Mouse (Mus musculus) intestine, embryonic 15.5 days (tissue): ENCODE data around the gene Figla. TPM values are rescaled to one million over a fixed set of nuclear protein-coding genes. Genes with fewer than 3 reads are reported as not detected.
A peak's percentile ranks its signal among the peaks of the same experiment; 100 is the strongest.

Source experiments
- ATAC-seq: fragments of 200-750 bp; cut with Nextera tagmentation; 2 replicates; pipeline ENCODE4 v1.8.0; 2017; ENCODE audit warnings: moderate TSS enrichment, moderate library complexity
- H3K27ac ChIP-seq: fragments of 300-500 bp; sonication (generic); 2 replicates; pipeline ENCODE4 v1.5.1; 2015; ENCODE audit warnings: mild to moderate bottlenecking, inconsistent platforms
- H3K27me3 ChIP-seq: fragments of 300-500 bp; sonication (generic); replicated peaks from 2 replicates; pipeline ENCODE4 v1.6.1; 2015; ENCODE audit warnings: inconsistent platforms
- H3K36me3 ChIP-seq: fragments of 300-500 bp; sonication (generic); 2 replicates; pipeline ENCODE4 v1.6.1; 2015; ENCODE audit warnings: inconsistent platforms
- H3K4me1 ChIP-seq: fragments of 300-500 bp; sonication (generic); replicated peaks from 2 replicates; pipeline ENCODE4 v1.6.1; 2015; ENCODE audit warnings: inconsistent platforms
- H3K4me2 ChIP-seq: fragments of 300-500 bp; sonication (generic); replicated peaks from 2 replicates; pipeline ENCODE4 v1.6.1; 2015; ENCODE audit warnings: mild to moderate bottlenecking, inconsistent platforms
- H3K4me3 ChIP-seq: fragments of 300-500 bp; sonication (generic); replicated peaks from 2 replicates; pipeline ENCODE4 v1.5.1; 2015; ENCODE audit warnings: inconsistent platforms
- H3K9ac ChIP-seq: fragments of 300-500 bp; sonication (generic); 2 replicates; pipeline ENCODE4 v1.6.1; 2015; ENCODE audit warnings: inconsistent platforms
- H3K9me3 ChIP-seq: fragments of 300-500 bp; sonication (generic); 2 replicates; pipeline ENCODE4 v1.6.1; 2016; ENCODE audit warnings: inconsistent platforms
- WGBS: fragments of 180-500 bp; shearing (Covaris S2); methylation state at CpG from one replicate; pipeline ENCODE4 v1.1.7; 2015; 5-methylcytosine and 5-hydroxymethylcytosine counted together
- polyA plus RNA-seq: library from polyadenylated mRNA; unstranded; fragments of >200 nt; fragmentation: Nextera tagmentation; extraction: Ambion mirVana; gene quantifications from 2 replicates; pipeline ENCODE4 v1.2.1, GENCODE M21; 2015

Gene Figla
- polyA plus RNA-seq, 1 experiment from 2014 or later: not detected

GRCm38 (mm10) chr6:86033635-86034034 is 17.7 kb downstream of the Figla start:
- ATAC-seq: no peak
- 82% methylated on average over 1 of the region's 1 CpGs for WGBS
- Histone ChIP-seq H3K36me3 (no peaks in the 10 kb centered on the region), H3K4me3 (no peak overlapping the region), H3K9ac (no peak overlapping the region), H3K9me3 (no peaks in the 10 kb centered on the region), H3K4me2 (no peak overlapping the region), H3K4me1 (peaks cover 5% of the 10 kb centered on the region), H3K27me3 (peaks cover 8% of the 10 kb centered on the region), H3K27ac (no peak overlapping the region)

- Histone ChIP-seq H3K9ac (no peak overlapping the region), H3K36me3 (no peaks in the 10 kb centered on the region), H3K27ac (no peak overlapping the region), H3K4me1 (no peaks in the 10 kb centered on the region), H3K4me2 (no peak overlapping the region), H3K27me3 (no peaks in the 10 kb centered on the region), H3K4me3 (no peak overlapping the region), H3K9me3 (no peaks in the 10 kb centered on the region)
- WGBS: 77% methylated on average over 2 of the region's 2 CpGs
- ATAC-seq: no peak
Observed at GRCm38 (mm10) chr6:86038901-86039300, 22.9 kb downstream of the Figla start.

- no peak for ATAC-seq
- H3K27me3 ChIP-seq: no peaks in the 10 kb centered on the region
- no peak overlapping the region for H3K4me2 ChIP-seq
- no peak overlapping the region for H3K4me3 ChIP-seq
- H3K36me3 ChIP-seq: no peaks in the 10 kb centered on the region
- H3K9me3 ChIP-seq: no peaks in the 10 kb centered on the region
- H3K4me1 ChIP-seq: no peaks in the 10 kb centered on the region
- WGBS: 56% methylated on average over 1 of the region's 1 CpGs
- H3K27ac ChIP-seq: no peak overlapping the region
- H3K9ac ChIP-seq: no peak overlapping the region
Observed at GRCm38 (mm10) chr6:86040140-86040539, 24.2 kb downstream of the Figla start.

GRCm38 (mm10) chr6:86047510-86047909 is 31.5 kb downstream of the Figla start:
- Histone ChIP-seq H3K9me3 (no peaks in the 10 kb centered on the region), H3K27me3 (no peaks in the 10 kb centered on the region), H3K4me1 (peaks cover 8% of the 10 kb centered on the region), H3K4me2 (no peak overlapping the region), H3K36me3 (no peaks in the 10 kb centered on the region), H3K27ac (no peak overlapping the region), H3K9ac (no peak overlapping the region), H3K4me3 (no peak overlapping the region)
- 95% methylated on average over 11 of the region's 11 CpGs for WGBS
- no peak for ATAC-seq

- no peak overlapping the region for H3K4me2 ChIP-seq
- H3K27me3 ChIP-seq: no peaks in the 10 kb centered on the region
- H3K27ac ChIP-seq: no peak overlapping the region
- H3K4me3 ChIP-seq: no peak overlapping the region
- no peaks in the 10 kb centered on the region for H3K9me3 ChIP-seq
- H3K36me3 ChIP-seq: no peaks in the 10 kb centered on the region
- H3K4me1 ChIP-seq: peaks cover 8% of the 10 kb centered on the region
- H3K9ac ChIP-seq: no peak overlapping the region
- no peak for ATAC-seq
- 69% methylated on average over 5 of the region's 5 CpGs for WGBS
Observed at GRCm38 (mm10) chr6:86048509-86048908, 32.5 kb downstream of the Figla start.

GRCm38 (mm10) chr6:86050586-86051268 is 34.8 kb downstream of the Figla start:
- 39% methylated on average over 6 of the region's 6 CpGs for WGBS
- no peak overlapping the region for H3K4me3 ChIP-seq
- no peak overlapping the region for H3K9ac ChIP-seq
- H3K27ac ChIP-seq: 0 out of 2 replicates have a peak overlapping the region, but pooled peaks have one; percentile 24
- H3K4me1 ChIP-seq: peaks cover 8% of the 10 kb centered on the region
- H3K36me3 ChIP-seq: no peaks in the 10 kb centered on the region
- no peak overlapping the region for H3K4me2 ChIP-seq
- peak; percentile 55 for ATAC-seq
- no peaks in the 10 kb centered on the region for H3K9me3 ChIP-seq
- no peaks in the 10 kb centered on the region for H3K27me3 ChIP-seq

- ATAC-seq: 0 out of 2 replicates have a peak, but pooled peaks have one; percentile 37
- Histone ChIP-seq H3K9ac (no peak overlapping the region), H3K27me3 (no peaks in the 10 kb centered on the region), H3K9me3 (no peaks in the 10 kb centered on the region), H3K27ac (no peak overlapping the region), H3K4me1 (peaks cover 8% of the 10 kb centered on the region), H3K4me2 (no peak overlapping the region), H3K4me3 (no peak overlapping the region), H3K36me3 (no peaks in the 10 kb centered on the region)
- WGBS: 24% methylated on average over 7 of the region's 7 CpGs
Observed at GRCm38 (mm10) chr6:86052032-86052459, 36.1 kb downstream of the Figla start.

GRCm38 (mm10) chr6:86052556-86052955 is 36.6 kb downstream of the Figla start:
- WGBS: 27% methylated on average over 4 of the region's 4 CpGs
- no peak overlapping the region for H3K4me3 ChIP-seq
- no peak overlapping the region for H3K27ac ChIP-seq
- peaks cover 8% of the 10 kb centered on the region for H3K4me1 ChIP-seq
- no peaks in the 10 kb centered on the region for H3K27me3 ChIP-seq
- no peaks in the 10 kb centered on the region for H3K36me3 ChIP-seq
- ATAC-seq: no peak
- H3K4me2 ChIP-seq: no peak overlapping the region
- H3K9me3 ChIP-seq: no peaks in the 10 kb centered on the region
- H3K9ac ChIP-seq: no peak overlapping the region

- H3K27me3 ChIP-seq: no peaks in the 10 kb centered on the region
- no peak overlapping the region for H3K4me2 ChIP-seq
- no peaks in the 10 kb centered on the region for H3K9me3 ChIP-seq
- H3K4me1 ChIP-seq: peaks cover 8% of the 10 kb centered on the region
- H3K36me3 ChIP-seq: no peaks in the 10 kb centered on the region
- no peak overlapping the region for H3K27ac ChIP-seq
- no peak overlapping the region for H3K4me3 ChIP-seq
- no peak overlapping the region for H3K9ac ChIP-seq
- no peak for ATAC-seq
- WGBS: 45% methylated on average over 4 of the region's 4 CpGs
Observed at GRCm38 (mm10) chr6:86053099-86053498, 37.1 kb downstream of the Figla start.

- H3K36me3 ChIP-seq: no peaks in the 10 kb centered on the region
- H3K27ac ChIP-seq: no peak overlapping the region
- 74% methylated on average over 5 of the region's 5 CpGs for WGBS
- no peak for ATAC-seq
- H3K4me2 ChIP-seq: no peak overlapping the region
- H3K4me3 ChIP-seq: no peak overlapping the region
- no peaks in the 10 kb centered on the region for H3K27me3 ChIP-seq
- H3K9ac ChIP-seq: no peak overlapping the region
- no peaks in the 10 kb centered on the region for H3K9me3 ChIP-seq
- H3K4me1 ChIP-seq: peaks cover 8% of the 10 kb centered on the region
Observed at GRCm38 (mm10) chr6:86053594-86053993, 37.6 kb downstream of the Figla start.

- H3K27ac ChIP-seq: no peak overlapping the region
- H3K36me3 ChIP-seq: no peaks in the 10 kb centered on the region
- H3K27me3 ChIP-seq: no peaks in the 10 kb centered on the region
- WGBS: 0% methylated on average over 1 of the region's 1 CpGs
- no peak overlapping the region for H3K4me3 ChIP-seq
- H3K9ac ChIP-seq: no peak overlapping the region
- no peak for ATAC-seq
- H3K4me2 ChIP-seq: no peak overlapping the region
- H3K9me3 ChIP-seq: no peaks in the 10 kb centered on the region
- H3K4me1 ChIP-seq: no peaks in the 10 kb centered on the region
Observed at GRCm38 (mm10) chr6:86058475-86058874, 42.5 kb downstream of the Figla start.

- no peak overlapping the region for H3K4me2 ChIP-seq
- no peaks in the 10 kb centered on the region for H3K27me3 ChIP-seq
- WGBS: 33% methylated on average over 7 of the region's 7 CpGs
- ATAC-seq: no peak
- H3K4me1 ChIP-seq: no peaks in the 10 kb centered on the region
- H3K4me3 ChIP-seq: no peak overlapping the region
- H3K27ac ChIP-seq: no peak overlapping the region
- no peaks in the 10 kb centered on the region for H3K9me3 ChIP-seq
- H3K9ac ChIP-seq: no peak overlapping the region
- no peaks in the 10 kb centered on the region for H3K36me3 ChIP-seq
Observed at GRCm38 (mm10) chr6:86059151-86059853, 43.3 kb downstream of the Figla start.

- no peak for ATAC-seq
- H3K4me2 ChIP-seq: no peak overlapping the region
- H3K4me3 ChIP-seq: no peak overlapping the region
- no peaks in the 10 kb centered on the region for H3K9me3 ChIP-seq
- 91% methylated on average over 3 of the region's 3 CpGs for WGBS
- no peak overlapping the region for H3K27ac ChIP-seq
- no peak overlapping the region for H3K9ac ChIP-seq
- H3K36me3 ChIP-seq: no peaks in the 10 kb centered on the region
- H3K4me1 ChIP-seq: no peaks in the 10 kb centered on the region
- no peaks in the 10 kb centered on the region for H3K27me3 ChIP-seq
Observed at GRCm38 (mm10) chr6:86060170-86060569, 44.2 kb downstream of the Figla start.
